Mouse (Mus musculus): ENCODE data around the gene Nbl1.

- TF ChIP-seq GATA1 (IDR thresholded peaks at IDR 0.05; ENCODE audit: low read length) (no peak), TAL1 (IDR thresholded peaks at IDR 0.05; ENCODE audit: low read length) (no peak)
Observed at GRCm38 (mm10) chr4:139085337-139085736, 7.5 kb downstream of the Nbl1 start.
